Mouse (Mus musculus): ENCODE data around the gene Zfp641. TPM values are rescaled to one million over a fixed set of nuclear protein-coding genes. Genes with fewer than 3 reads are reported as not detected.
A peak's percentile ranks its signal among the peaks of the same experiment; 100 is the strongest.

Zfp641 gene
- total and polyA plus RNA-seq, 3 experiments: 0.04 TPM; not detected in 2

DNA sequence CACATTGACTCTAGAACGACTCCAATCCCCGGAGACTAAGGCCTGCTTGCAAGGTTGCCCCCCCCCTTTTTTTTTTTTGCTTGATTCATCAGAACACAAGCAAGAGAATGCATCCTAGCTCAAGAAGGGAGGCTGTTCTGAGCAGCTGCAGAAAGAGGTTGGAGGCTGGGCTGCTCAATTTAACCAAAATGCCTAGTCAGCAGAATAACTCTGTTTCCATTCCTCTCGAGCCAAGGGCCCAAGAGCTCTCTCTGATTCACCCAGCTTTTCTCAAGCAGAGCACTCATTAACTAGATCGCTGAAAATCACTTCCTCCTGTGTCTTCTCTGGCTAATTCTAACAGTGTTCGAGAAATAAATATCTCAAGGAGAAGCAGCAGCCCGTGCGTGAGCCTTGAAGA lies 9.5 kb downstream of the Zfp641 start:
- H3K4me3 ChIP-seq (replicated peaks in 1 of 3; ENCODE audit: low read depth in 2 of 3, low read length in 2 of 3, poor library complexity in 1 of 3): no peak overlapping the region
- H3K4me2 ChIP-seq (ENCODE audit: insufficient read depth, low read depth, poor library complexity, severe bottlenecking): no peak overlapping the region
- dilution Hi-C loops (cut with MboI; ENCODE audit: extremely low pct_ligation_motif_present, extremely low pct_unique_long_range_greater_than_20kb, low sequenced_read_pairs): no loop called here
- no peaks in the 10 kb centered on the region for H3K36me3 ChIP-seq (replicated peaks in 1 of 2; ENCODE audit: control insufficient read depth in 1 of 2, insufficient read depth in 1 of 2, low read length in 1 of 2)
- no peak overlapping the region for H3K9ac ChIP-seq (ENCODE audit: insufficient read depth, low read depth)
- TF ChIP-seq HCFC1 (IDR thresholded peaks at IDR 0.05; ENCODE audit: low read depth, low read length) (no peak), MAFK (IDR thresholded peaks at IDR 0.05; ENCODE audit: insufficient replicate concordance, low read length) (peak; percentile 97)
- H3K27ac ChIP-seq (ENCODE audit: insufficient read depth, low read depth): no peak overlapping the region
- in situ Hi-C loops (cut with MboI; ENCODE audit: low pct_ligation_motif_present, low pct_unique_long_range_greater_than_20kb, low sequenced_read_pairs): no loop called here
- H3K4me1 ChIP-seq (ENCODE audit: control insufficient read depth in 1 of 2, insufficient read depth in 2 of 2): peaks cover 16 to 20% of the 10 kb centered on the region in 2 experiments
- no peaks in the 10 kb centered on the region for H3K9me3 ChIP-seq (replicated peaks; ENCODE audit: low read length)
- no peaks in the 10 kb centered on the region for H3K79me2 ChIP-seq (replicated peaks; ENCODE audit: control insufficient read depth, extremely low read depth, insufficient read depth, poor library complexity, severe bottlenecking)
- H3K27me3 ChIP-seq (replicated peaks): peaks cover 67% of the 10 kb centered on the region
- DNase-seq (ENCODE audit: extremely low read depth): no peak

DNA sequence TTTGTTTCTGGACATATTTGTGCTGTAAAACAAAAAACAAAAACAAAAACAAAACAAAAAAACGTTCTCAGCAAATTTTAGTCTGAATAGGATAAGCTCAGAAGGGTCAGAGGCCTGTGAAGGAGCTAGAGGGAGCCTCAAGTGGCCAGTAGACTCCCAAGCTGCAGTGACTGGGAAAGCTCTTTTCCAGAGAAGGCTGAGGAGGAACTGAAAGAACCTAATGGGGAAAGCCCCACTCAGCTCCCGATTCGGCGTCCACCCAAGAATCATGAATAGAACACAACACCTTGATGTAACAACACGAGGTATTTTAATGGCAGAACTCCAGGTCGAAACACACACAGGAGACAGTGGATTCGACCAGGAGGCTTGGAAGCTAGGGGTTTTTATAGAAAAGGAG lies 38.2 kb downstream of the Zfp641 start:
- in situ Hi-C loops (cut with MboI; ENCODE audit: low pct_ligation_motif_present, low pct_unique_long_range_greater_than_20kb, low sequenced_read_pairs) (no loop called here), dilution Hi-C loops (cut with MboI; ENCODE audit: extremely low pct_ligation_motif_present, extremely low pct_unique_long_range_greater_than_20kb, low sequenced_read_pairs) (no loop called here)
- Histone ChIP-seq H3K27ac (ENCODE audit: insufficient read depth, low read depth) (no peak overlapping the region), H3K36me3 (replicated peaks in 1 of 2; ENCODE audit: control insufficient read depth in 1 of 2, insufficient read depth in 1 of 2, low read length in 1 of 2) (no peaks in the 10 kb centered on the region), H3K4me1 (ENCODE audit: control insufficient read depth in 1 of 2, insufficient read depth in 2 of 2) (peaks cover 0 to 19% of the 10 kb centered on the region in 2 experiments; a peak in 2 of 4 replicates), H3K9me3 (replicated peaks; ENCODE audit: low read length) (peaks cover 28% of the 10 kb centered on the region), H3K9ac (ENCODE audit: insufficient read depth, low read depth) (no peak overlapping the region), H3K4me3 (replicated peaks in 1 of 3; ENCODE audit: low read depth in 2 of 3, low read length in 2 of 3, poor library complexity in 1 of 3) (no peak overlapping the region), H3K4me2 (ENCODE audit: insufficient read depth, low read depth, poor library complexity, severe bottlenecking) (no peak overlapping the region), H3K27me3 (replicated peaks) (peaks cover 27% of the 10 kb centered on the region), H3K79me2 (replicated peaks; ENCODE audit: control insufficient read depth, extremely low read depth, insufficient read depth, poor library complexity, severe bottlenecking) (no peaks in the 10 kb centered on the region)
- DNase-seq (ENCODE audit: extremely low read depth): peak; percentile 39
- TF ChIP-seq RCOR1 (conservative IDR thresholded peaks at IDR 0.05; ENCODE audit: low read depth, low read length) (0 out of 2 replicates have a peak, but pooled peaks have one; percentile 54), TBP (conservative IDR thresholded peaks at IDR 0.05; ENCODE audit: low read depth, low read length) (no peak), MEF2A (IDR thresholded peaks at IDR 0.05; ENCODE audit: borderline replicate concordance, low read depth, low read length) (0 out of 2 replicates have a peak, but pooled peaks have one; percentile 50), IRF4 (IDR thresholded peaks at IDR 0.05; ENCODE audit: low read depth, low read length) (peak; percentile 90), RAD21 (IDR thresholded peaks at IDR 0.05; ENCODE audit: low read depth, low read length) (peak; percentile 29), EP300 (IDR thresholded peaks at IDR 0.05; ENCODE audit: low read length) (peak; percentile 85), CHD1 (IDR thresholded peaks at IDR 0.05; ENCODE audit: low read depth, low read length) (0 out of 2 replicates have a peak, but pooled peaks have one; percentile 42), CTCF (conservative IDR thresholded peaks at IDR 0.05 in 1 of 2, IDR thresholded peaks at IDR 0.05 in 1 of 2; ENCODE audit: low read depth in 2 of 2, low read length in 2 of 2) (peak in 1 of 2 experiments; percentile 41; a peak in 2 of 4 replicates), ELF1 (IDR thresholded peaks at IDR 0.05; ENCODE audit: low read depth, low read length) (no peak), MAFK (IDR thresholded peaks at IDR 0.05; ENCODE audit: insufficient replicate concordance, low read length) (0 out of 2 replicates have a peak, but pooled peaks have one; percentile 31), JUN (IDR thresholded peaks at IDR 0.05; ENCODE audit: insufficient read depth, low read depth, low read length) (no peak)

DNA sequence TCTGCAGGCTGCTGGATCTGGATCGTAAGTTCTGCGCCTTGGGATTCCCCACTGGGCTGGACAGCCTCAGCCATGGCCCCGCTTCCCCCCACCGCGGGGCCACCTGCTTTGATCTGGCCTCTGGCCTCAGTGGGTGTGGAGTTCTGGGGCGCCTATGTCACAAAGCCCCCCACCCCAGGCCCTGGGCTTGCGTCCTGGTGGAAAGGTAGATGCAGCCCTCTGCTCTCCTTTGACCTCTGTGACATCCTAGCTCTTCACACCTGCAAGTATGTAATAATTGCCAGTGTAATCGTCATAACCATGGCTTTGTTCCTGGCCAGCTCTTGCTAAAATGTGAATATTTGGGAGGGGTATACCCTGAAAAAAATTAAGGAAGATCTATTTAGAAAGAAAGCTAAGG lies 38.8 kb downstream of the Zfp641 start, which contains the start of gene H1fnt:
Gene H1fnt, minus strand, starts transcription at position 101 of the 400 bp plus-strand sequence.
- Histone ChIP-seq H3K9ac (ENCODE audit: insufficient read depth, low read depth) (no peak within 1 kb of the TSS), H3K4me1 (ENCODE audit: control insufficient read depth in 1 of 2, insufficient read depth in 2 of 2) (peaks cover 0 to 19% of the 10 kb centered on the region in 2 experiments; a peak in 2 of 4 replicates), H3K27ac (ENCODE audit: insufficient read depth, low read depth) (no peak within 1 kb of the TSS), H3K4me3 (replicated peaks in 1 of 3; ENCODE audit: low read depth in 2 of 3, low read length in 2 of 3, poor library complexity in 1 of 3) (no peak within 1 kb of the TSS), H3K27me3 (replicated peaks) (peaks cover 31% of the 10 kb centered on the region), H3K79me2 (replicated peaks; ENCODE audit: control insufficient read depth, extremely low read depth, insufficient read depth, poor library complexity, severe bottlenecking) (no peaks in the 10 kb centered on the region), H3K4me2 (ENCODE audit: insufficient read depth, low read depth, poor library complexity, severe bottlenecking) (no peak within 1 kb of the TSS), H3K9me3 (replicated peaks; ENCODE audit: low read length) (peaks cover 30% of the 10 kb centered on the region), H3K36me3 (replicated peaks in 1 of 2; ENCODE audit: control insufficient read depth in 1 of 2, insufficient read depth in 1 of 2, low read length in 1 of 2) (no peaks in the 10 kb centered on the region)
- dilution Hi-C loops (cut with MboI; ENCODE audit: extremely low pct_ligation_motif_present, extremely low pct_unique_long_range_greater_than_20kb, low sequenced_read_pairs): no loop called here
- no peak for TF ChIP-seq SIN3A (IDR thresholded peaks at IDR 0.05; ENCODE audit: low read length)
- no peak for TF ChIP-seq TBP (conservative IDR thresholded peaks at IDR 0.05; ENCODE audit: low read depth, low read length)
- TF ChIP-seq JUND (conservative IDR thresholded peaks at IDR 0.05; ENCODE audit: low read depth, low read length): no peak
- no peak for TF ChIP-seq ZNF384 (IDR thresholded peaks at IDR 0.05; ENCODE audit: low read depth, low read length)
- no peak for TF ChIP-seq NELFE (IDR thresholded peaks at IDR 0.05; ENCODE audit: low read depth, low read length)
- in situ Hi-C loops (cut with MboI; ENCODE audit: low pct_ligation_motif_present, low pct_unique_long_range_greater_than_20kb, low sequenced_read_pairs): no loop called here
- DNase-seq (ENCODE audit: extremely low read depth): no peak
